Mouse (Mus musculus) forebrain, postnatal 0 days (tissue): ENCODE measurements around the gene Nat9. TPM values are rescaled to one million over a fixed set of nuclear protein-coding genes. Genes with fewer than 3 reads are reported as not detected.

ENCODE experiments used
- ATAC-seq: fragments of 200-750 bp; cut with Nextera tagmentation; 2 replicates; pipeline ENCODE4 v1.8.0; 2017; ENCODE audit warnings: mild to moderate bottlenecking, moderate library complexity
- DNase-seq: peaks from one replicate; pipeline ENCODE4 v3.0.0-alpha.2; 2015
- H3K27ac ChIP-seq: fragments of 300-500 bp; sonication (generic); 2 replicates; pipeline ENCODE4 v1.5.1; 2014; ENCODE audit warnings: low read depth, mild to moderate bottlenecking, antibody characterized with exemption, low read length, moderate library complexity, mixed read lengths
- H3K27me3 ChIP-seq: fragments of 300-500 bp; sonication (generic); 2 replicates; pipeline ENCODE4 v1.6.1; 2014; ENCODE audit warnings: mild to moderate bottlenecking, low read length, mixed read lengths; ENCODE audit not compliant: insufficient read depth
- H3K36me3 ChIP-seq: fragments of 300-500 bp; sonication (generic); 2 replicates; pipeline ENCODE4 v1.6.1; 2014; ENCODE audit warnings: mild to moderate bottlenecking, moderate library complexity; ENCODE audit not compliant: insufficient read depth
- H3K4me1 ChIP-seq: fragments of 300-500 bp; sonication (generic); 2 replicates; pipeline ENCODE4 v1.6.1; 2014; ENCODE audit warnings: antibody characterized with exemption; ENCODE audit not compliant: insufficient read depth
- H3K4me2 ChIP-seq: fragments of 300-500 bp; sonication (generic); 2 replicates; pipeline ENCODE4 v1.6.1; 2014; ENCODE audit warnings: low read depth, mild to moderate bottlenecking, moderate library complexity
- H3K4me3 ChIP-seq: fragments of 300-500 bp; sonication (generic); 2 replicates; pipeline ENCODE4 v1.5.1; 2014; ENCODE audit warnings: low read depth, low read length, mixed read lengths
- H3K9ac ChIP-seq: fragments of 300-500 bp; sonication (generic); 2 replicates; pipeline ENCODE4 v1.6.1; 2014; ENCODE audit warnings: mild to moderate bottlenecking
- H3K9me3 ChIP-seq: fragments of 300-500 bp; sonication (generic); 2 replicates; pipeline ENCODE4 v1.6.1; 2016; ENCODE audit warnings: low read length
- CTCF ChIP-seq: sonication (generic); IDR thresholded peaks from 2 replicates; pipeline ENCODE4 v1.5.1; 2016; ENCODE audit warnings: antibody characterized with exemption, control low read depth, low read depth
- WGBS: fragments of 180-500 bp; shearing (Covaris S2); extraction: QIAGEN DNeasy Blood & Tissue Kit; methylation state at CpG from one replicate; pipeline ENCODE4 v1.1.7; 2014; 5-methylcytosine and 5-hydroxymethylcytosine counted together
- polyA plus RNA-seq: library from polyadenylated mRNA; unstranded; fragments of >200 nt; fragmentation: Nextera tagmentation; extraction: Ambion mirVana; gene quantifications from 2 replicates; pipeline ENCODE4 v1.2.1, GENCODE M21; 2015
- total RNA-seq: library from RNA; depleted of rRNA; stranded (reverse); fragments of >200 nt; gene quantifications from 2 replicates; pipeline ENCODE4 v1.2.3, GENCODE M21; 2014

Nat9 gene
- total and polyA plus RNA-seq, 2 experiments from 2014 or later = 18.6 to 19.2 TPM

GRCm38 (mm10) chr11:115162832-115163480 is 24.7 kb downstream of the Nat9 start, which contains the start of gene Slc9a3r1:
Slc9a3r1 (plus strand) TSS chr11:115163341.
- Histone ChIP-seq H3K27ac (peak within 1 kb of the TSS; percentile 48), H3K4me3 (peak within 1 kb of the TSS; percentile 56), H3K36me3 (no peaks in the 10 kb centered on the region), H3K4me1 (no peaks in the 10 kb centered on the region; the same call in 1 of the 2 replicates), H3K4me2 (peak within 1 kb of the TSS; percentile 73), H3K9me3 (no peaks in the 10 kb centered on the region), H3K9ac (peak within 1 kb of the TSS; percentile 51), H3K27me3 (peaks cover 18% of the 10 kb centered on the region)
- ATAC-seq = peak; percentile 97
- peak; percentile 91 for DNase-seq
- WGBS = 2% methylated on average over 47 of the region's 47 CpGs
- TF ChIP-seq CTCF = no peak

DNA sequence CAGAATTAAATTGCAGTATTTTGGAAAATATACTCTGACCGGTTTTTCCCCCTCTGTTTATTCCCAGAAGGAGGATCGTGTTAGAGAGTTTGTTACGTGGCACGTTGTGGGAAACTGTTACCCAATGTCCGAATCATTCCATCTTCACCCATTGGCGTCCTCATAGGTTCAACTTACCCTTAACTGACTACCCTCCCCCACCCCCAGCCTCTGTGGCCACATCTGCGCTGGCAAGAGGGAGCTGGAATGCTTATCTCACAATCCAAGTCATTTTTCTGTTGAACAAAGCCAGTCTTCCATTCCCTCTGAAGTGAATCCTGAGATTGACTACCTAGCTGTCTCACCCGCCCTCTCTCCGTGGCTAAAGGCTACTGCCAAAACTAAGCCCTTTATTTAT is 25.5 kb downstream of the Nat9 start:
- Histone ChIP-seq H3K4me3 (no peak overlapping the region), H3K9ac (no peak overlapping the region), H3K4me1 (no peaks in the 10 kb centered on the region; the same call in 1 of the 2 replicates), H3K9me3 (no peaks in the 10 kb centered on the region), H3K36me3 (no peaks in the 10 kb centered on the region), H3K27ac (no peak overlapping the region), H3K4me2 (0 out of 2 replicates have a peak overlapping the region, but pooled peaks have one; percentile 73), H3K27me3 (peaks cover 18% of the 10 kb centered on the region)
- ATAC-seq = no peak
- no peak for TF ChIP-seq CTCF
- DNase-seq = no peak
- 31% methylated on average over 9 of the region's 9 CpGs for WGBS

GRCm38 (mm10) chr11:115161578-115162204 is 26.0 kb downstream of the Nat9 start:
- no peaks in the 10 kb centered on the region; the same call in 1 of the 2 replicates for H3K4me1 ChIP-seq
- DNase-seq (no peak), ATAC-seq (no peak)
- no peak overlapping the region for H3K4me3 ChIP-seq
- no peak overlapping the region for H3K4me2 ChIP-seq
- no peak overlapping the region for H3K9ac ChIP-seq
- no peak for TF ChIP-seq CTCF
- H3K36me3 ChIP-seq = no peaks in the 10 kb centered on the region
- H3K27me3 ChIP-seq = peaks cover 18% of the 10 kb centered on the region
- no peak overlapping the region for H3K27ac ChIP-seq
- no peaks in the 10 kb centered on the region for H3K9me3 ChIP-seq
- WGBS = 68% methylated on average over 9 of the region's 9 CpGs

DNA sequence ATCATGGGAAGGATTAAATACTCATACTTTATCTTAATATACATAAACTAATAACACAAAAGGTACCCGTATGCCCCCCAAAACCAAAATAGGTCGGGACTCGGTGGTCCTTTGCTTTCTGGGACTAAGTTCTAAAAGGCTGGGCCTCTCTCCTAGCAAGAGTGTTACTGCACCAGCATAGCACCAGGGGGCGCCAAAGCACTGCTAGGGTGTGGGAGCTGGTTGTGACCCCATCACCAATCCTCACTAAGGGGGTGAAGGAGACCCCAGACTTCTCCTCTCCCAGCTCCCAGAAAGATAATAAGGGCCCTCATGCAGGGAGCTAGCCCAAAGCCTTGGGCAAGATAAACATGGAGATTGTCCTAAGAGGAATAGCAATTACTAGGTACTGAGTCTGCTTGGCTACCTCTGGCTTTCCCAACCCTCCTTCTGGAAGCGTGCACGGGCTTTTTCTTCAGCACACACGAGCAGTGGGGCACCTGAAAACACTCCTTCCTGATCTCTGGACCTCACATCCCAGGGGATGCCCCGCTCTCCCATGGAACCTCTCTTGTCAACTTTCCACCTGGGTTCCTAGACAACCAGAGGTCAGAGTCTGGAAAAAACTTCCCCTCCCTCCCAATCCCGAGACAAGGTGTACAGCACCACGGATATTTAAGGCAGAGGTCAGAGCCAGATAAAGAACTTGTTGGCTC is 26.6 kb downstream of the Nat9 start:
- Histone ChIP-seq H3K36me3 (no peaks in the 10 kb centered on the region), H3K4me3 (no peak overlapping the region), H3K4me1 (no peaks in the 10 kb centered on the region; the same call in 1 of the 2 replicates), H3K9ac (no peak overlapping the region), H3K9me3 (no peaks in the 10 kb centered on the region), H3K27me3 (peaks cover 18% of the 10 kb centered on the region), H3K27ac (no peak overlapping the region), H3K4me2 (no peak overlapping the region)
- 28% methylated on average over 10 of the region's 10 CpGs for WGBS
- TF ChIP-seq CTCF = peak; percentile 77
- DNase-seq = peak; percentile 63
- no peak for ATAC-seq

GRCm38 (mm10) chr11:115160016-115160797 is 27.5 kb downstream of the Nat9 start:
- no peak overlapping the region for H3K27ac ChIP-seq
- H3K27me3 ChIP-seq = peaks cover 13% of the 10 kb centered on the region
- H3K36me3 ChIP-seq = no peaks in the 10 kb centered on the region
- no peaks in the 10 kb centered on the region; the same call in 1 of the 2 replicates for H3K4me1 ChIP-seq
- H3K4me2 ChIP-seq = no peak overlapping the region
- no peak overlapping the region for H3K4me3 ChIP-seq
- H3K9ac ChIP-seq = no peak overlapping the region
- peak; percentile 71 for TF ChIP-seq CTCF
- no peaks in the 10 kb centered on the region for H3K9me3 ChIP-seq
- DNase-seq (no peak), ATAC-seq (no peak)
- WGBS = 39% methylated on average over 11 of the region's 11 CpGs

DNA sequence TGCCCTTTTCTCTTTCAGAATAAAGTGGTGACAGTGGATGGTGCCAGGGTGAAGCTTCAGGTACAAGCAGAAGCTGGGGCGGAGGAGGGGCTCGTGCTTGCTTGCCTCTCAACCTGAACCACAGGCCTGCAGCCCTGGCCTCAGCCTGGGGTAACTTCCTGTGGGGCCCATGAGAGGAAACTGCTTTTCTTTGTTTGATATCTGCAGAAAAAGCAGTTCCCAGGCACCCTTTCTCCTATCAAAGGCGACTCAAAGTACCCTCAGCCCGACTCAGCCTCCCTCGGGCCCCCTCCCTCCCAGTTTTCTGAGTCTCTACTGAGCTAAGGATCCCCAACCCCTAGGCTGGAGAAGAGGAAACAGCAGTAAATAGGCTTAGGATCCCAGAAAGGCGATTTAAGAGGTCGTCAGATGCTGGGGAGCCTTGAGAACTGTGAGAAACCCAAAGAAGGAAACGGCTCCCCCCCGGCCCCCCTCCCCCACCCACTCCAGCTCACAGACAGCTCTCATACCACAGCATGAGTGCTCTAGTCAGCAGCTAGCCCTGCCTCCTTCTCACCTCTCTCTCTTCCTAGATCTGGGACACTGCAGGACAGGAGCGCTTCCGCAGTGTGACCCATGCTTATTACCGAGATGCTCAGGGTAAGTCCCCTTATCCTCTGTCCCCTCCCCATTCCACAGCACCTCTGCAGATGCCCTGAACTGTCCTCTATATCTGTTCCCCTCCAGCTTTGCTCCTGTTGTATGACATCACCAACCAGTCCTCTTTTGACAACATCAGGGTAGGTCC is 29.5 kb downstream of the Nat9 start:
- 35% methylated on average over 12 of the region's 12 CpGs for WGBS
- Histone ChIP-seq H3K4me3 (no peak overlapping the region), H3K36me3 (no peaks in the 10 kb centered on the region), H3K4me2 (no peak overlapping the region), H3K4me1 (no peaks in the 10 kb centered on the region), H3K27me3 (peaks cover 11% of the 10 kb centered on the region), H3K27ac (no peak overlapping the region), H3K9ac (no peak overlapping the region), H3K9me3 (no peaks in the 10 kb centered on the region)
- TF ChIP-seq CTCF = no peak
- no peak for DNase-seq
- no peak for ATAC-seq
